Comparison of ENCODE assay signal across 13 mouse cellular contexts in the genomic region with DNA sequence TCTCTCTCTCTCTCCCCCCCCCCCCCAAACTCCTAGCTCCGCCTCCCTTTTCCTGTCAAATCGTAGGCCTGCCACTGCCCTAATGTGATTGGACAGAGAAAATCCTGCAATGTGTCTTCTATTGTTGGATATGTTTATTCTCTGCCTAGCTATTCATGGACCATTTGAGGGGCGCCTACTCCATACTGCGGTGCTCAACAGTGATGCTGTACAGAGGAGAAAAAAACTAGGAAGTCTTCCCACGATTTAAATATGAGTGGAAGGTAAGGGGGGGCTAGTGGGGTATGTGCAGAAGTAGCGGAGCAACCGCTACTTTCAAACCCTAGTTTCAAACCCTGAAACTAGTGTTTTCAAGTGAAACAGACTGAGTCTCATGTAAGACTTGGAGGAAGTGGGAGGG.
DNase-seq lines count a peak whose midpoint lies in the region; ATAC-seq and TF ChIP-seq lines count a peak whose summit lies in the region.
"Had no signal": no experiment of that assay in that cellular context is flagged by ENCODE, and none has a peak within 500 bp of the region (broad histone marks: within the 10 kb centered on the region; RNA-seq: fewer than 3 reads in every experiment).

No protein-coding gene starts in this region.

- 88% methylated on average over 7 of the region's 7 CpGs for WGBS in kidney, embryonic 15.5 days
- 73% methylated on average over 7 of the region's 7 CpGs for WGBS in stomach, embryonic 14.5 days
- 70% methylated on average over 7 of the region's 7 CpGs for WGBS in stomach, postnatal 0 days
- 66% methylated on average over 7 of the region's 7 CpGs for WGBS in midbrain, embryonic 13.5 days

- H3K9me3 ChIP-seq in kidney, embryonic 15.5 days (replicated peaks) = no peaks in the 10 kb centered on the region
- H3K9me3 ChIP-seq in stomach, embryonic 14.5 days (ENCODE audit: control insufficient read depth, low read depth, low read length) = no peaks in the 10 kb centered on the region
- H3K9me3 ChIP-seq in stomach, postnatal 0 days (ENCODE audit: control insufficient read depth, low read length) = no peaks in the 10 kb centered on the region
- no peaks in the 10 kb centered on the region for H3K9me3 ChIP-seq in midbrain, embryonic 13.5 days

- no peaks in the 10 kb centered on the region for H3K27me3 ChIP-seq in kidney, embryonic 15.5 days
- H3K27me3 ChIP-seq in stomach, embryonic 14.5 days (ENCODE audit: control insufficient read depth, insufficient read depth, low read length) = no peaks in the 10 kb centered on the region
- no peaks in the 10 kb centered on the region for H3K27me3 ChIP-seq in stomach, postnatal 0 days (ENCODE audit: control insufficient read depth, insufficient read depth, low read length)
- H3K27me3 ChIP-seq in midbrain, embryonic 13.5 days = no peaks in the 10 kb centered on the region

- no peak overlapping the region for H3K27ac ChIP-seq in kidney, embryonic 15.5 days
- H3K27ac ChIP-seq in stomach, embryonic 14.5 days (ENCODE audit: low read length) = peak overlapping the region; percentile 36; the same call in 1 of the 2 replicates
- no peak overlapping the region for H3K27ac ChIP-seq in stomach, postnatal 0 days (replicated peaks)
- H3K27ac ChIP-seq in midbrain, embryonic 13.5 days = peak overlapping the region; percentile 9; the same call in 1 of the 2 replicates

- H3K9ac ChIP-seq in kidney, embryonic 15.5 days = no peak overlapping the region
- no peak overlapping the region for H3K9ac ChIP-seq in stomach, embryonic 14.5 days (replicated peaks; ENCODE audit: low read depth, low read length)
- no peak overlapping the region for H3K9ac ChIP-seq in stomach, postnatal 0 days (ENCODE audit: low read length)
- H3K9ac ChIP-seq in midbrain, embryonic 13.5 days (replicated peaks) = no peak overlapping the region

- DNase-seq in heart, adult 11 months = peak; percentile 5
- DNase-seq in heart, adult 9 months (ENCODE audit: low spot score in 2 of 2) = no peak
- no peak for DNase-seq in kidney, adult 11 months
- DNase-seq in stomach, postnatal 0 days (ENCODE audit: low spot score) = no peak
- no peak for DNase-seq in kidney, postnatal 36 days
- DNase-seq: adrenal gland, postnatal 10 days; cerebellum, postnatal 25 days; gastrocnemius, postnatal 36 days; kidney, adult 2 months; spleen, adult 18-20 months had no signal

- no peak overlapping the region for H3K4me3 ChIP-seq in kidney, embryonic 15.5 days (replicated peaks)
- H3K4me3 ChIP-seq in stomach, embryonic 14.5 days (ENCODE audit: low read depth, low read length) = no peak overlapping the region
- H3K4me3 ChIP-seq in stomach, postnatal 0 days (ENCODE audit: low read depth, low read length) = no peak overlapping the region
- H3K4me3 ChIP-seq in midbrain, embryonic 13.5 days (replicated peaks) = no peak overlapping the region

- no peaks in the 10 kb centered on the region for H3K36me3 ChIP-seq in kidney, embryonic 15.5 days
- H3K36me3 ChIP-seq in stomach, embryonic 14.5 days (ENCODE audit: control insufficient read depth, insufficient read depth, low read length) = no peaks in the 10 kb centered on the region
- H3K36me3 ChIP-seq in stomach, postnatal 0 days (ENCODE audit: control insufficient read depth, insufficient read depth, low read length) = no peaks in the 10 kb centered on the region
- H3K36me3 ChIP-seq in midbrain, embryonic 13.5 days = no peaks in the 10 kb centered on the region

- peaks cover 7% of the 10 kb centered on the region for H3K4me1 ChIP-seq in kidney, embryonic 15.5 days
- H3K4me1 ChIP-seq in stomach, embryonic 14.5 days (ENCODE audit: control insufficient read depth, insufficient read depth, low read length) = 0 out of 2 replicates have a peak, but pooled peaks cover 4% of the 10 kb centered on the region
- H3K4me1 ChIP-seq in stomach, postnatal 0 days (replicated peaks; ENCODE audit: control insufficient read depth, insufficient read depth) = 0 out of 2 replicates have a peak, but pooled peaks cover 3% of the 10 kb centered on the region
- 0 out of 2 replicates have a peak, but pooled peaks cover 5% of the 10 kb centered on the region for H3K4me1 ChIP-seq in midbrain, embryonic 13.5 days (replicated peaks)

- no peak overlapping the region for H3K4me2 ChIP-seq in kidney, embryonic 15.5 days
- no peak overlapping the region for H3K4me2 ChIP-seq in stomach, embryonic 14.5 days (replicated peaks; ENCODE audit: low read depth, low read length)
- no peak overlapping the region for H3K4me2 ChIP-seq in stomach, postnatal 0 days (replicated peaks; ENCODE audit: low read depth)
- H3K4me2 ChIP-seq in midbrain, embryonic 13.5 days (replicated peaks) = no peak overlapping the region

- TF ChIP-seq CTCF in stomach, postnatal 0 days (IDR thresholded peaks at IDR 0.05; ENCODE audit: low read depth) = no peak

- ATAC-seq in kidney, embryonic 15.5 days (replicated peaks; ENCODE audit: low FRiP score) = 0 out of 2 replicates have a peak, but pooled peaks have one; percentile 40
- ATAC-seq in stomach, embryonic 14.5 days (ENCODE audit: insufficient number of reproducible peaks, insufficient read depth, low FRiP score, low read depth) = no peak
- ATAC-seq in stomach, postnatal 0 days (ENCODE audit: low FRiP score, low TSS enrichment) = no peak
- ATAC-seq in midbrain, embryonic 13.5 days = peak; percentile 20; the same call in 1 of the 2 replicates

- TF ChIP-seq EP300 in stomach, postnatal 0 days (optimal IDR thresholded peaks at IDR 0.05) = no peak

Comparison
In these comparisons a context has a peak if more than half of its experiments do, and no peak if none do; other contexts are left out.
1. H3K27ac ChIP-seq: peak in stomach, embryonic 14.5 days (single experiment) and midbrain, embryonic 13.5 days (single experiment); none in kidney, embryonic 15.5 days (single experiment) and stomach, postnatal 0 days (single experiment).
2. ATAC-seq: peak in kidney, embryonic 15.5 days (single experiment) and midbrain, embryonic 13.5 days (single experiment); none in stomach, embryonic 14.5 days (single experiment) and stomach, postnatal 0 days (single experiment).